Comparison of ENCODE assay signal across 9 mouse cellular contexts in genomic region chr5:34642932-34643331, GRCm38 (mm10). TPM values are rescaled to one million over a fixed set of nuclear protein-coding genes. Genes with fewer than 3 reads are reported as not detected.
DNase-seq lines count a peak whose midpoint lies in the region; ATAC-seq and TF ChIP-seq lines count a peak whose summit lies in the region.
"Had no signal": no experiment of that assay in that cellular context is flagged by ENCODE, and none has a peak within 500 bp of the region (broad histone marks: within the 10 kb centered on the region; RNA-seq: fewer than 3 reads in every experiment).

No protein-coding gene starts in this region.

- intact Hi-C loops in heart, postnatal 14 days (cut with DNase I), result no loop called here

- peak; percentile 78 for TF ChIP-seq CTCF in lung, postnatal 0 days (IDR thresholded peaks at IDR 0.05)

- H3K27ac ChIP-seq in neural tube, embryonic 11.5 days (ENCODE audit: low read depth, low read length), result no peak overlapping the region
- no peak overlapping the region for H3K27ac ChIP-seq in lung, postnatal 0 days (ENCODE audit: low read length)
- H3K27ac ChIP-seq: heart, embryonic 15.5 days had no signal

- no peak for ATAC-seq in neural tube, embryonic 11.5 days (ENCODE audit: insufficient read depth, low FRiP score, low TSS enrichment)
- ATAC-seq in lung, postnatal 0 days, result peak; percentile 93

- no peak overlapping the region for H3K4me3 ChIP-seq in neural tube, embryonic 11.5 days (ENCODE audit: low read depth, low read length)
- no peak overlapping the region for H3K4me3 ChIP-seq in lung, postnatal 0 days (ENCODE audit: low read depth, low read length)
- H3K4me3 ChIP-seq: heart, embryonic 15.5 days had no signal

- H3K9me3 ChIP-seq in neural tube, embryonic 11.5 days (ENCODE audit: control insufficient read depth, low read length), result no peaks in the 10 kb centered on the region
- H3K9me3 ChIP-seq in lung, postnatal 0 days (ENCODE audit: low read length), result no peaks in the 10 kb centered on the region
- H3K9me3 ChIP-seq: heart, embryonic 15.5 days had no signal

- WGBS in neural tube, embryonic 11.5 days, result 80% methylated on average over 5 of the region's 5 CpGs
- WGBS in lung, postnatal 0 days, result 57% methylated on average over 5 of the region's 5 CpGs

- no peak for TF ChIP-seq EP300 in lung, postnatal 0 days (IDR thresholded peaks at IDR 0.05)

- peak; percentile 31 for DNase-seq in neural tube, embryonic 11.5 days (ENCODE audit: low spot score)
- DNase-seq in neural tube, embryonic 10.5 days (ENCODE audit: extremely low spot score, low spot score), result no peak
- DNase-seq in c-Kit-positive CD71-positive TER-119-negative erythroid progenitor cells, embryonic 14.5 days (ENCODE audit: low read depth), result peak; percentile 54
- peak; percentile 36 to 59 for DNase-seq in heart, postnatal 14 days
- peak; percentile 42 to 83 for DNase-seq in layer of hippocampus, adult 18-20 months (ENCODE audit: low spot score in 2 of 2)
- DNase-seq in lung, postnatal 0 days (ENCODE audit: low spot score), result peak; percentile 87
- peak; percentile 28 for DNase-seq in right cerebral cortex, postnatal 14 days
- no peak for DNase-seq in gastrocnemius, postnatal 25 days

- H3K4me2 ChIP-seq in neural tube, embryonic 11.5 days (ENCODE audit: low read depth), result no peak overlapping the region
- no peak overlapping the region for H3K4me2 ChIP-seq in lung, postnatal 0 days (replicated peaks; ENCODE audit: low read depth, low read length)
- H3K4me2 ChIP-seq: heart, embryonic 15.5 days had no signal

- no peaks in the 10 kb centered on the region for H3K4me1 ChIP-seq in neural tube, embryonic 11.5 days (ENCODE audit: control insufficient read depth, insufficient read depth, low read length)
- no peaks in the 10 kb centered on the region for H3K4me1 ChIP-seq in lung, postnatal 0 days (ENCODE audit: insufficient read depth, low read depth, low read length)

- H3K27me3 ChIP-seq in neural tube, embryonic 11.5 days (ENCODE audit: control insufficient read depth, insufficient read depth, low read length), result no peaks in the 10 kb centered on the region
- no peaks in the 10 kb centered on the region for H3K27me3 ChIP-seq in lung, postnatal 0 days (replicated peaks; ENCODE audit: insufficient read depth, low read length)
- H3K27me3 ChIP-seq: heart, embryonic 15.5 days had no signal

- H3K36me3 ChIP-seq in neural tube, embryonic 11.5 days (ENCODE audit: control insufficient read depth, insufficient read depth, low read length), result peaks cover 16% of the 10 kb centered on the region
- H3K36me3 ChIP-seq in lung, postnatal 0 days (ENCODE audit: insufficient read depth, low read length), result peaks cover 25% of the 10 kb centered on the region

- no peak overlapping the region for H3K9ac ChIP-seq in neural tube, embryonic 11.5 days (ENCODE audit: low read length)
- H3K9ac ChIP-seq in lung, postnatal 0 days (replicated peaks; ENCODE audit: low read depth), result no peak overlapping the region
- H3K9ac ChIP-seq: heart, embryonic 15.5 days had no signal

RNA-seq across cellular contexts. Expression of gene Mfsd10, which starts 5.9 kb away (rescaled TPM):
- polyA plus RNA-seq in neural tube, embryonic 11.5 days (2014; fragmentation: Nextera tagmentation; extraction: Ambion mirVana), result 66.8 and 88.5 TPM in 2 replicates
- total RNA-seq in heart, postnatal 14 days (2021), result 10 to 100 TPM; 13.6 to 17.1 TPM
- total RNA-seq in layer of hippocampus, adult 18-20 months (2021), result 10 to 100 TPM; 33.3 to 43.6 TPM
- 52.1 and 75.2 TPM in 2 replicates for polyA plus RNA-seq in lung, postnatal 0 days (2015; fragmentation: Nextera tagmentation; extraction: Ambion mirVana)
- total RNA-seq in gastrocnemius, postnatal 25 days (2021), result 1 to 10 TPM; 4.6 to 7.0 TPM

RNA-seq across cellular contexts. Expression of gene Nop14, which starts 17.0 kb away (rescaled TPM):
- 32.0 and 33.5 TPM in 2 replicates for polyA plus RNA-seq in neural tube, embryonic 11.5 days (2014; fragmentation: Nextera tagmentation; extraction: Ambion mirVana)
- total RNA-seq in heart, postnatal 14 days (2021), result 10 to 100 TPM in 1 of 2 experiments, 1 to 10 TPM in 1; 9.9 to 10.1 TPM
- 10 to 100 TPM; 15.9 to 16.0 TPM for total RNA-seq in layer of hippocampus, adult 18-20 months (2021)
- polyA plus RNA-seq in lung, postnatal 0 days (2015; fragmentation: Nextera tagmentation; extraction: Ambion mirVana), result 11.1 and 11.6 TPM in 2 replicates
- total RNA-seq in gastrocnemius, postnatal 25 days (2021), result 10 to 100 TPM; 11.0 to 13.6 TPM

RNA-seq across cellular contexts. Expression of gene Grk4, which starts 17.2 kb away (rescaled TPM):
- 1.2 and 1.6 TPM in 2 replicates for polyA plus RNA-seq in neural tube, embryonic 11.5 days (2014; fragmentation: Nextera tagmentation; extraction: Ambion mirVana)
- 1 to 10 TPM in 1 of 2 experiments, under 1 TPM in 1; 0.78 to 2.4 TPM for total RNA-seq in heart, postnatal 14 days (2021)
- total RNA-seq in layer of hippocampus, adult 18-20 months (2021), result 1 to 10 TPM; 5.3 to 5.6 TPM
- polyA plus RNA-seq in lung, postnatal 0 days (2015; fragmentation: Nextera tagmentation; extraction: Ambion mirVana), result 3.5 and 5.1 TPM in 2 replicates
- 1 to 10 TPM; 1.2 to 1.7 TPM for total RNA-seq in gastrocnemius, postnatal 25 days (2021)

Comparison
In these comparisons a context has a peak if more than half of its experiments do, and no peak if none do; other contexts are left out.
1. DNase-seq: peak in neural tube, embryonic 11.5 days (single experiment), c-Kit-positive CD71-positive TER-119-negative erythroid progenitor cells, embryonic 14.5 days (single experiment), heart, postnatal 14 days (2 of 2), layer of hippocampus, adult 18-20 months (2 of 2), lung, postnatal 0 days (single experiment) and right cerebral cortex, postnatal 14 days (single experiment); none in neural tube, embryonic 10.5 days (single experiment) and gastrocnemius, postnatal 25 days (single experiment).